Mouse (Mus musculus) lung, postnatal 0 days (tissue): ENCODE measurements around the gene Pacsin1. TPM values are rescaled to one million over a fixed set of nuclear protein-coding genes. Genes with fewer than 3 reads are reported as not detected.

Experiments used
- ATAC-seq: fragments of 200-750 bp; cut with Nextera tagmentation; 2 replicates; pipeline ENCODE4 v1.8.0; 2017; ENCODE audit warnings: moderate library complexity
- DNase-seq: peaks from one replicate; pipeline ENCODE4 v3.0.0-alpha.2; 2016; ENCODE audit warnings: low spot score
- H3K27ac ChIP-seq: fragments of 300-500 bp; sonication (generic); 2 replicates; pipeline ENCODE4 v1.5.1; 2014; ENCODE audit warnings: antibody characterized with exemption, mild to moderate bottlenecking, low read length, mixed read lengths
- H3K27me3 ChIP-seq: fragments of 300-500 bp; sonication (generic); replicated peaks from 2 replicates; pipeline ENCODE4 v1.6.1; 2014; ENCODE audit warnings: low read length, mixed read lengths; ENCODE audit not compliant: insufficient read depth
- H3K36me3 ChIP-seq: fragments of 300-500 bp; sonication (generic); 2 replicates; pipeline ENCODE4 v1.6.1; 2014; ENCODE audit warnings: low read length, mixed read lengths; ENCODE audit not compliant: insufficient read depth
- H3K4me1 ChIP-seq: fragments of 300-500 bp; sonication (generic); 2 replicates; pipeline ENCODE4 v1.6.1; 2014; ENCODE audit warnings: antibody characterized with exemption, low read depth, low read length, mixed read lengths; ENCODE audit not compliant: insufficient read depth
- H3K4me2 ChIP-seq: fragments of 300-500 bp; sonication (generic); replicated peaks from 2 replicates; pipeline ENCODE4 v1.6.1; 2014; ENCODE audit warnings: low read depth, mild to moderate bottlenecking, low read length, moderate library complexity, mixed read lengths
- H3K4me3 ChIP-seq: fragments of 300-500 bp; sonication (generic); 2 replicates; pipeline ENCODE4 v1.5.1; 2014; ENCODE audit warnings: low read depth, low read length
- H3K9ac ChIP-seq: fragments of 300-500 bp; sonication (generic); replicated peaks from 2 replicates; pipeline ENCODE4 v1.6.1; 2014; ENCODE audit warnings: low read depth, mild to moderate bottlenecking
- H3K9me3 ChIP-seq: fragments of 300-500 bp; sonication (generic); 2 replicates; pipeline ENCODE4 v1.6.1; 2016; ENCODE audit warnings: low read length, mixed read lengths
- CTCF ChIP-seq: IDR thresholded peaks from 2 replicates; pipeline ENCODE4 v1.5.1; 2016; ENCODE audit warnings: antibody characterized with exemption, mild to moderate bottlenecking
- EP300 ChIP-seq: IDR thresholded peaks from 2 replicates; pipeline ENCODE4 v1.6.1; 2016; ENCODE audit warnings: antibody characterized with exemption, mild to moderate bottlenecking, control low read depth
- WGBS: fragments of 180-500 bp; shearing (Covaris S2); extraction: QIAGEN DNeasy Blood & Tissue Kit; methylation state at CpG from one replicate; pipeline ENCODE4 v1.1.7; 2014; 5-methylcytosine and 5-hydroxymethylcytosine counted together
- polyA plus RNA-seq: library from polyadenylated mRNA; unstranded; fragments of >200 nt; fragmentation: Nextera tagmentation; extraction: Ambion mirVana; gene quantifications from 2 replicates; pipeline ENCODE4 v1.2.1, GENCODE M21; 2015

Pacsin1 gene
- polyA plus RNA-seq, 1 experiment from 2014 or later = 0.70 TPM

GRCm38 (mm10) chr17:27678924-27679813 lies 23.9 kb downstream of the Pacsin1 start:
- TF ChIP-seq CTCF (no peak), EP300 (no peak)

DNA sequence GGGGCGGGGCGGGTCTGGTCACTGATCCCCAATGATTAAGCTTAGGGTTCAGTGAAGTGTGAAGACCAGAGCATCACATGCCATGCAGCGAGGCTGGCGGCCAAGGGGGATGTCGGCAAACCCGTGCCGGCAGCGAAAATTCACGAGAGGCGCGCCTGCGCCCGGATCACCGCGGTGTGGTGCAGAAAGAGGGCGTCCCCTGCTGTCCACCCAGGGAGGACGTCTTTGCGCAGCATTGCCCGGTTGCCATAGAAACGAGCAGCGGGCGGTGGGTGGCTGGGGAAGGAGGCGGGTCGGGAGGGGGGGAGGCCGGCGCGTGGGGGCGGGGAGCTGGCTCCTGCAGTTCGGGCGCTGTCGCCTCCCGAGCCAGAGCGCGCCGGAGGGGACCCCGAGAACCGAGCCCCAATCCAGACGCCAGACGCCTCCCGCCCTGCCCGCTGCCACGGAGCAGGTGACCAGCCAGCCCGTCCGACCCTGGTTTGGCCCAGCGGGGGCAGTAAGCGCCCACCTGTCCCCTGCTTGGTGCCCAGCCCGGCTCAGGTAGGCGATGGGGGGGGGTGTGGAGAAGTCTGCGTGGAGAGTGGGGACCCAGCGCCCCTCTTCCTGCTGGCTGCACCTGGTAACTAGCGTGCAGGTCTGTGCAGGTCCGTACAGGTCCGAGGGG lies 29.7 kb downstream of the Pacsin1 start:
- WGBS = under 1% methylated on average over 42 of the region's 53 CpGs
- Histone ChIP-seq H3K9me3 (no peaks in the 10 kb centered on the region), H3K4me1 (no peaks in the 10 kb centered on the region), H3K4me3 (peak overlapping the region; percentile 27), H3K36me3 (no peaks in the 10 kb centered on the region), H3K4me2 (peak overlapping the region; percentile 56), H3K27ac (no peak overlapping the region), H3K9ac (no peak overlapping the region), H3K27me3 (peaks cover 17% of the 10 kb centered on the region; the same call in 1 of the 2 replicates)
- TF ChIP-seq EP300 (no peak), CTCF (peak; percentile 60)
- peak; percentile 76 for DNase-seq
- peak; percentile 61; the same call in 1 of the 2 replicates for ATAC-seq

More at GRCm38 (mm10) chr17:27678924-27679813, 23.9 kb downstream of the Pacsin1 start:
- H3K4me2 ChIP-seq = no peak overlapping the region
- no peak overlapping the region for H3K9ac ChIP-seq
- WGBS = 41% methylated on average over 11 of the region's 11 CpGs
- DNase-seq (peak; percentile 47), ATAC-seq (peak; percentile 67)
- H3K36me3 ChIP-seq = no peaks in the 10 kb centered on the region
- no peak overlapping the region for H3K4me3 ChIP-seq
- H3K4me1 ChIP-seq = no peaks in the 10 kb centered on the region
- H3K27ac ChIP-seq = no peak overlapping the region
- no peaks in the 10 kb centered on the region for H3K9me3 ChIP-seq
- H3K27me3 ChIP-seq = 0 out of 2 replicates have a peak, but pooled peaks cover 3% of the 10 kb centered on the region

DNA sequence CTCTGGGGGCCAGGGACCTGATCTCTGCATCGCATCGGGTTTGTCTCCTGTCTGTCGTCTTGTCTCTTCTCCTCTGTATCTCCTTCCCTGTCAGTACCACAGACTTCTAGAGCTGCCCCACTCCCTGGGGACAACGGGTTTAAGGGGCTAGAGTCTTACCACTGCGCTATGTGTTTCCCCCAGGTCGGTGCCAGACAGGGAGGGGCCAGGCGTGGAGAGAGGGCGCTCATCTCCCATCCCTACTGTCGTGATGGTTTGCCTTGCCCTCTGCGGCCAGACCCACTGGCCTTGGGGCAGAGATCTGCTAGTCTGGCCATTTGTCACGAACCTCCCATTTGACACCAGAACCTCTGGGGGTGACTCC lies 30.2 kb downstream of the Pacsin1 start:
- H3K4me1 ChIP-seq = no peaks in the 10 kb centered on the region
- ATAC-seq (0 out of 2 replicates have a peak, but pooled peaks have one; percentile 12), DNase-seq (no peak)
- H3K36me3 ChIP-seq = no peaks in the 10 kb centered on the region
- peak overlapping the region; percentile 27; the same call in 1 of the 2 replicates for H3K4me3 ChIP-seq
- whole genome bisulfite sequencing = 2% methylated on average over 11 of the region's 11 CpGs
- H3K27me3 ChIP-seq = peaks cover 17% of the 10 kb centered on the region; the same call in 1 of the 2 replicates
- no peak overlapping the region for H3K27ac ChIP-seq
- H3K4me2 ChIP-seq = peak overlapping the region; percentile 56
- H3K9me3 ChIP-seq = no peaks in the 10 kb centered on the region
- H3K9ac ChIP-seq = no peak overlapping the region
- no peak for TF ChIP-seq CTCF
- TF ChIP-seq EP300 = no peak

- WGBS = 33% methylated on average over 5 of the region's 5 CpGs
- no peak overlapping the region for H3K27ac ChIP-seq
- no peak overlapping the region for H3K4me2 ChIP-seq
- H3K36me3 ChIP-seq = no peaks in the 10 kb centered on the region
- no peaks in the 10 kb centered on the region for H3K4me1 ChIP-seq
- no peak overlapping the region for H3K4me3 ChIP-seq
- no peak for DNase-seq
- no peaks in the 10 kb centered on the region for H3K9me3 ChIP-seq
- TF ChIP-seq CTCF (no peak), EP300 (no peak)
- H3K27me3 ChIP-seq = peaks cover 17% of the 10 kb centered on the region; the same call in 1 of the 2 replicates
- ATAC-seq = no peak
- no peak overlapping the region for H3K9ac ChIP-seq
These were observed 31.1 kb downstream of the Pacsin1 start for GRCm38 (mm10) chr17:27686395-27686794.

DNA sequence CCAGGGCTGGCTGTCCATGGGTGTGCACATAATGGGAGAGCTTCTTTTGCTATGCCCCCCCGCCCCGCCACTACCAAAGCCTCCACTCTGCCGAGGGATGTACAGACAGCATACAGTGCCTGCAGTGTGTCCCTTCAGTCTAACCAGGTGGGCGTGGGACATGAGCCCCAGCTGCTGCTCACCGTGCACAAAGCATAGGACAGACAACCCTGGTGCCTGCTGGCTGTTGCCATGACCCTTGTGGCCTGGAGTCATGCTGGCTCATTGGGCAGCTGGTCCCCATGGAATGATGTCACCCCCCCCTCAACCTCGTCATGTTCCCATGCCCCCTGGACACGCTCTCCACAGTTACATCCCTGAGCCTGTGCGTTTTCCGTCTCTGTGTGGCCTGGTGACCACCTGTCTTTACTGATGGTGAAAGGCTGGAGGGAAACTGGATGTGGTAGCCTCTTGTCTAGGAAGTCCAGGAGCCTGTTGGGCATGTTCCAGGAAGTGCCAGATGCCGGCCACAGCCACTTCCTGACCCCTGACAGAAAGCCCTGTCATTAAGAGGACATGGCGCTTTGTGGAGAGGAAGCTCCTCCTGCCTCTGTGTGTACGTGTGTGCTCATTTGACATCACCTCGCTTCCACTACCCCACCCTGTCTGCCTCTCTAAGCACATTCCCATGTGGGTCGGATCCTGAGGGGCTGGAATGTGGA lies 35.8 kb downstream of the Pacsin1 start:
- H3K27ac ChIP-seq = no peak overlapping the region
- no peak for TF ChIP-seq CTCF
- no peak for TF ChIP-seq EP300
- H3K4me3 ChIP-seq = no peak overlapping the region
- H3K4me2 ChIP-seq = no peak overlapping the region
- WGBS = 61% methylated on average over 14 of the region's 14 CpGs
- no peaks in the 10 kb centered on the region for H3K36me3 ChIP-seq
- 0 out of 2 replicates have a peak, but pooled peaks cover 7% of the 10 kb centered on the region for H3K27me3 ChIP-seq
- H3K9me3 ChIP-seq = no peaks in the 10 kb centered on the region
- H3K4me1 ChIP-seq = no peaks in the 10 kb centered on the region
- DNase-seq = peak; percentile 16
- H3K9ac ChIP-seq = no peak overlapping the region
- ATAC-seq = 0 out of 2 replicates have a peak, but pooled peaks have one; percentile 16
